Mouse (Mus musculus) limb, embryonic 13.5 days (tissue): ENCODE data around the gene Gm14399. TPM values are rescaled to one million over a fixed set of nuclear protein-coding genes. Genes with fewer than 3 reads are reported as not detected.
"Not testable (repeated sequence)": the region's sequence is repeated elsewhere in the genome, so short reads cannot be mapped to it uniquely, and the experiment has no call there.

ENCODE experiments used
- ATAC-seq: fragments of 200-750 bp; cut with Nextera tagmentation; 2 replicates; pipeline ENCODE4 v1.8.0; 2017; ENCODE audit warnings: low read depth, moderate number of reproducible peaks, moderate TSS enrichment; ENCODE audit not compliant: low FRiP score
- H3K27ac ChIP-seq: fragments of 300-500 bp; sonication (generic); 2 replicates; pipeline ENCODE4 v1.5.1; 2015; ENCODE audit warnings: inconsistent platforms, mild to moderate bottlenecking, moderate library complexity
- H3K27me3 ChIP-seq: fragments of 300-500 bp; sonication (generic); 2 replicates; pipeline ENCODE4 v1.6.1; 2015; ENCODE audit warnings: mild to moderate bottlenecking, inconsistent platforms
- H3K36me3 ChIP-seq: fragments of 300-500 bp; sonication (generic); 2 replicates; pipeline ENCODE4 v1.6.1; 2015; ENCODE audit warnings: inconsistent platforms, mild to moderate bottlenecking, moderate library complexity
- H3K4me1 ChIP-seq: fragments of 300-500 bp; sonication (generic); 2 replicates; pipeline ENCODE4 v1.6.1; 2015; ENCODE audit warnings: inconsistent platforms
- H3K4me2 ChIP-seq: fragments of 300-500 bp; sonication (generic); replicated peaks from 2 replicates; pipeline ENCODE4 v1.6.1; 2015; ENCODE audit warnings: inconsistent platforms, mild to moderate bottlenecking, moderate library complexity
- H3K4me3 ChIP-seq: fragments of 300-500 bp; sonication (generic); 2 replicates; pipeline ENCODE4 v1.5.1; 2015; ENCODE audit warnings: moderate library complexity, mild to moderate bottlenecking, inconsistent platforms
- H3K9ac ChIP-seq: fragments of 300-500 bp; sonication (generic); 2 replicates; pipeline ENCODE4 v1.6.1; 2015; ENCODE audit warnings: mild to moderate bottlenecking, inconsistent platforms
- H3K9me3 ChIP-seq: fragments of 300-500 bp; sonication (generic); 2 replicates; pipeline ENCODE4 v1.6.1; 2016; ENCODE audit warnings: inconsistent platforms
- WGBS: fragments of 180-500 bp; shearing (Covaris S2); methylation state at CpG from one replicate; pipeline ENCODE4 v1.1.7; 2015; 5-methylcytosine and 5-hydroxymethylcytosine counted together
- polyA plus RNA-seq: library from polyadenylated mRNA; unstranded; fragments of >200 nt; fragmentation: Nextera tagmentation; extraction: Ambion mirVana; gene quantifications from 2 replicates; pipeline ENCODE4 v1.2.1, GENCODE M21; 2015

Gene Gm14399
- polyA plus RNA-seq, result 4.0 and 4.1 TPM in 2 replicates

- ATAC-seq, H3K4me1 ChIP-seq, H3K9me3 ChIP-seq, H3K27ac ChIP-seq, H3K27me3 ChIP-seq, H3K36me3 ChIP-seq: not testable (repeated sequence)
- H3K4me2 ChIP-seq, result peak within 1 kb of the TSS; percentile 55
- WGBS, result 0% methylated on average over 1 of the region's 2 CpGs
- peak within 1 kb of the TSS; percentile 53; the same call in 1 of the 2 replicates for H3K9ac ChIP-seq
- peak within 1 kb of the TSS; percentile 49 for H3K4me3 ChIP-seq
Measured at GRCm38 (mm10) chr2:175141993-175142295, at the start of gene Gm14399. Gene Gm14399, minus strand, starts transcription at chr2:175142012.

- not testable (repeated sequence) for ATAC-seq, H3K4me2 ChIP-seq, H3K9ac ChIP-seq, H3K4me1 ChIP-seq, H3K9me3 ChIP-seq, H3K27me3 ChIP-seq, H3K4me3 ChIP-seq, H3K36me3 ChIP-seq, H3K27ac ChIP-seq
- whole genome bisulfite sequencing, result 47% methylated on average over 1 of the region's 1 CpGs
Measured at GRCm38 (mm10) chr2:175179008-175179407, 37.2 kb upstream of the Gm14399 start.

GRCm38 (mm10) chr2:175176312-175176711 is 34.5 kb upstream of the Gm14399 start:
- Histone ChIP-seq H3K36me3 (no peaks in the 10 kb centered on the region), H3K27me3 (no peaks in the 10 kb centered on the region), H3K4me1 (no peaks in the 10 kb centered on the region), H3K9me3 (no peaks in the 10 kb centered on the region), H3K4me3 (no peak overlapping the region), H3K27ac (no peak overlapping the region), H3K4me2 (no peak overlapping the region), H3K9ac (no peak overlapping the region)
- 79% methylated on average over 6 of the region's 6 CpGs for WGBS
- ATAC-seq, result no peak

- not testable (repeated sequence) for H3K27me3 ChIP-seq
Measured at GRCm38 (mm10) chr2:175175401-175176180, 33.8 kb upstream of the Gm14399 start, which contains the start of gene Gm14443. Gene Gm14443, minus strand, starts transcription at chr2:175175871.

GRCm38 (mm10) chr2:175174058-175174457 is 32.2 kb upstream of the Gm14399 start:
- not testable (repeated sequence) for H3K9ac ChIP-seq, H3K36me3 ChIP-seq, ATAC-seq, H3K27ac ChIP-seq, H3K4me1 ChIP-seq, H3K9me3 ChIP-seq, H3K27me3 ChIP-seq, H3K4me3 ChIP-seq, H3K4me2 ChIP-seq
- 92% methylated on average over 2 of the region's 2 CpGs for WGBS

More at GRCm38 (mm10) chr2:175175401-175176180, 33.8 kb upstream of the Gm14399 start, which contains the start of gene Gm14443:
- not testable (repeated sequence) for H3K9me3 ChIP-seq, H3K27ac ChIP-seq, H3K4me1 ChIP-seq, H3K4me2 ChIP-seq, H3K9ac ChIP-seq, H3K4me3 ChIP-seq, ATAC-seq, H3K36me3 ChIP-seq
- WGBS, result 79% methylated on average over 12 of the region's 12 CpGs

- H3K36me3 ChIP-seq, H3K4me1 ChIP-seq, H3K9me3 ChIP-seq, H3K27ac ChIP-seq, H3K27me3 ChIP-seq, H3K4me3 ChIP-seq, ATAC-seq, H3K4me2 ChIP-seq, H3K9ac ChIP-seq: not testable (repeated sequence)
- WGBS, result 88% methylated on average over 3 of the region's 3 CpGs
Measured at GRCm38 (mm10) chr2:175172906-175173595, 31.2 kb upstream of the Gm14399 start.

GRCm38 (mm10) chr2:175172123-175172522 is 30.3 kb upstream of the Gm14399 start:
- Histone ChIP-seq H3K4me3 (no peak overlapping the region), H3K4me1 (no peaks in the 10 kb centered on the region), H3K9ac (no peak overlapping the region), H3K36me3 (no peaks in the 10 kb centered on the region), H3K27ac (no peak overlapping the region), H3K4me2 (no peak overlapping the region), H3K27me3 (no peaks in the 10 kb centered on the region), H3K9me3 (0 out of 2 replicates have a peak, but pooled peaks cover 3% of the 10 kb centered on the region)
- WGBS, result 84% methylated on average over 3 of the region's 3 CpGs
- ATAC-seq, result no peak

GRCm38 (mm10) chr2:175166870-175167269 is 25.1 kb upstream of the Gm14399 start:
- ATAC-seq, H3K27me3 ChIP-seq, H3K27ac ChIP-seq, H3K4me1 ChIP-seq, H3K4me2 ChIP-seq, H3K36me3 ChIP-seq, H3K9ac ChIP-seq, H3K4me3 ChIP-seq: not testable (repeated sequence)
- WGBS, result 84% methylated on average over 2 of the region's 2 CpGs
- peaks cover 12% of the 10 kb centered on the region; the same call in 1 of the 2 replicates for H3K9me3 ChIP-seq

GRCm38 (mm10) chr2:175165110-175165509 is 23.3 kb upstream of the Gm14399 start:
- not testable (repeated sequence) for H3K4me2 ChIP-seq, H3K9ac ChIP-seq, H3K4me3 ChIP-seq, H3K4me1 ChIP-seq, H3K27me3 ChIP-seq, H3K36me3 ChIP-seq, ATAC-seq, H3K27ac ChIP-seq
- WGBS, result 95% methylated on average over 12 of the region's 12 CpGs
- peaks cover 15% of the 10 kb centered on the region; the same call in 1 of the 2 replicates for H3K9me3 ChIP-seq

- peaks cover 21% of the 10 kb centered on the region for H3K9me3 ChIP-seq
- H3K4me1 ChIP-seq, H3K36me3 ChIP-seq, ATAC-seq, H3K27ac ChIP-seq, H3K27me3 ChIP-seq, H3K9ac ChIP-seq, H3K4me3 ChIP-seq, H3K4me2 ChIP-seq: not testable (repeated sequence)
- WGBS, result 87% methylated on average over 4 of the region's 4 CpGs
Measured at GRCm38 (mm10) chr2:175161438-175161837, 19.6 kb upstream of the Gm14399 start.

GRCm38 (mm10) chr2:175158642-175159041 is 16.8 kb upstream of the Gm14399 start:
- Histone ChIP-seq H3K9ac (no peak overlapping the region), H3K9me3 (peaks cover 25% of the 10 kb centered on the region), H3K27ac (no peak overlapping the region), H3K27me3 (no peaks in the 10 kb centered on the region), H3K36me3 (no peaks in the 10 kb centered on the region), H3K4me3 (no peak overlapping the region), H3K4me2 (no peak overlapping the region), H3K4me1 (no peaks in the 10 kb centered on the region)
- no peak for ATAC-seq
- WGBS, result 88% methylated on average over 3 of the region's 3 CpGs

- Histone ChIP-seq H3K4me3 (no peak overlapping the region), H3K9ac (no peak overlapping the region), H3K4me1 (no peaks in the 10 kb centered on the region), H3K9me3 (peaks cover 25% of the 10 kb centered on the region), H3K4me2 (no peak overlapping the region), H3K27me3 (no peaks in the 10 kb centered on the region), H3K36me3 (no peaks in the 10 kb centered on the region), H3K27ac (no peak overlapping the region)
- ATAC-seq, result no peak
- WGBS, result 90% methylated on average over 13 of the region's 13 CpGs
Measured at GRCm38 (mm10) chr2:175156696-175157095, 14.9 kb upstream of the Gm14399 start.
